17 mouse cellular contexts compared by ENCODE assay signal in genomic region chr14:12388192-12388795, GRCm38 (mm10). TPM values are rescaled to one million over a fixed set of nuclear protein-coding genes. Genes with fewer than 3 reads are reported as not detected.
A peak's percentile ranks its signal among the peaks of the same experiment; 100 is the strongest.
DNase-seq lines count a peak whose midpoint lies in the region; ATAC-seq and TF ChIP-seq lines count a peak whose summit lies in the region.
"Had no signal": no experiment of that assay in that cellular context is flagged by ENCODE, and none has a peak within 500 bp of the region (broad histone marks: within the 10 kb centered on the region; RNA-seq: fewer than 3 reads in every experiment).

No protein-coding gene starts in this region.

- TF ChIP-seq POLR2A in kidney, adult 2 months (IDR thresholded peaks at IDR 0.05; ENCODE audit: low read depth, low read length) = no peak

- peaks cover 90% of the 10 kb centered on the region for H3K27me3 ChIP-seq in forebrain, embryonic 10.5 days (ENCODE audit: poor library complexity, severe bottlenecking)
- peaks cover 5% of the 10 kb centered on the region; the same call in 1 of the 2 replicates for H3K27me3 ChIP-seq in hindbrain, postnatal 0 days (ENCODE audit: insufficient read depth, low read length)
- H3K27me3 ChIP-seq in midbrain, postnatal 0 days (ENCODE audit: insufficient read depth, low read length) = peaks cover 40% of the 10 kb centered on the region
- H3K27me3 ChIP-seq in kidney, adult 2 months (replicated peaks; ENCODE audit: control insufficient read depth, insufficient read depth, low read length) = no peaks in the 10 kb centered on the region
- peaks cover 13% of the 10 kb centered on the region for H3K27me3 ChIP-seq in heart, embryonic 12.5 days (replicated peaks)

- no peak overlapping the region for H3K9ac ChIP-seq in hindbrain, postnatal 0 days (replicated peaks; ENCODE audit: low read length)
- H3K9ac ChIP-seq in midbrain, postnatal 0 days (replicated peaks; ENCODE audit: low read length, poor library complexity, severe bottlenecking) = no peak overlapping the region
- H3K9ac ChIP-seq in heart, embryonic 12.5 days = no peak overlapping the region
- H3K9ac ChIP-seq: embryonic facial prominence, embryonic 13.5 days; liver, embryonic 14.5 days had no signal

- 0 out of 2 replicates have a peak, but pooled peaks have one; percentile 59 for ATAC-seq in hindbrain, postnatal 0 days
- ATAC-seq in midbrain, postnatal 0 days (ENCODE audit: low FRiP score) = 0 out of 2 replicates have a peak, but pooled peaks have one; percentile 52
- ATAC-seq in heart, embryonic 12.5 days (ENCODE audit: insufficient number of reproducible peaks, low FRiP score) = no peak
- ATAC-seq: intestine, postnatal 0 days had no signal

- H3K9me3 ChIP-seq in forebrain, embryonic 10.5 days = no peaks in the 10 kb centered on the region
- H3K9me3 ChIP-seq in hindbrain, postnatal 0 days (ENCODE audit: low read length) = no peaks in the 10 kb centered on the region
- H3K9me3 ChIP-seq in midbrain, postnatal 0 days (ENCODE audit: low read length) = no peaks in the 10 kb centered on the region
- no peaks in the 10 kb centered on the region for H3K9me3 ChIP-seq in heart, embryonic 12.5 days (replicated peaks)
- H3K9me3 ChIP-seq: embryonic facial prominence, embryonic 13.5 days had no signal

- WGBS in forebrain, embryonic 10.5 days = 12% methylated on average over 4 of the region's 4 CpGs
- 16% methylated on average over 4 of the region's 4 CpGs for WGBS in hindbrain, postnatal 0 days
- WGBS in midbrain, postnatal 0 days = 22% methylated on average over 4 of the region's 4 CpGs
- WGBS in kidney, adult 2 months = 38% methylated on average over 4 of the region's 4 CpGs
- 29% methylated on average over 4 of the region's 4 CpGs for WGBS in heart, embryonic 12.5 days

- H3K4me3 ChIP-seq in forebrain, embryonic 10.5 days = peak overlapping the region; percentile 27; the same call in 1 of the 2 replicates
- H3K4me3 ChIP-seq in hindbrain, postnatal 0 days (ENCODE audit: low read length) = no peak overlapping the region
- H3K4me3 ChIP-seq in midbrain, postnatal 0 days (ENCODE audit: low read depth, low read length) = no peak overlapping the region
- no peak overlapping the region for H3K4me3 ChIP-seq in kidney, adult 2 months (ENCODE audit: insufficient read depth, low read depth, low read length)
- no peak overlapping the region for H3K4me3 ChIP-seq in heart, embryonic 12.5 days
- H3K4me3 ChIP-seq: embryonic facial prominence, embryonic 13.5 days had no signal

- H3K4me1 ChIP-seq in forebrain, embryonic 10.5 days = peaks cover 70% of the 10 kb centered on the region
- H3K4me1 ChIP-seq in hindbrain, postnatal 0 days (ENCODE audit: insufficient read depth, low read length) = peaks cover 16% of the 10 kb centered on the region; the same call in 1 of the 2 replicates
- H3K4me1 ChIP-seq in midbrain, postnatal 0 days (ENCODE audit: insufficient read depth, low read length) = no peaks in the 10 kb centered on the region
- no peaks in the 10 kb centered on the region for H3K4me1 ChIP-seq in kidney, adult 2 months (ENCODE audit: control insufficient read depth, insufficient read depth, low read length)
- H3K4me1 ChIP-seq in heart, embryonic 12.5 days (replicated peaks) = peaks cover 4% of the 10 kb centered on the region

- TF ChIP-seq CTCF in hindbrain, postnatal 0 days (IDR thresholded peaks at IDR 0.05; ENCODE audit: low read depth) = no peak
- no peak for TF ChIP-seq CTCF in midbrain, postnatal 0 days (IDR thresholded peaks at IDR 0.05)
- TF ChIP-seq CTCF in kidney, adult 2 months (conservative IDR thresholded peaks at IDR 0.05; ENCODE audit: insufficient read depth, insufficient read length, low read depth, low read length) = no peak

- peak overlapping the region; percentile 77 for H3K27ac ChIP-seq in forebrain, embryonic 10.5 days
- peak overlapping the region; percentile 62; the same call in 1 of the 2 replicates for H3K27ac ChIP-seq in hindbrain, postnatal 0 days
- no peak overlapping the region for H3K27ac ChIP-seq in midbrain, postnatal 0 days (ENCODE audit: low read depth, low read length)
- no peak overlapping the region for H3K27ac ChIP-seq in kidney, adult 2 months (ENCODE audit: insufficient read depth, low read depth, low read length)
- no peak overlapping the region for H3K27ac ChIP-seq in heart, embryonic 12.5 days (ENCODE audit: poor library complexity, severe bottlenecking)
- H3K27ac ChIP-seq: embryonic facial prominence, embryonic 13.5 days; liver, embryonic 14.5 days; macrophage had no signal

- peak; percentile 21 to 45 for DNase-seq in cerebellum, postnatal 14 days
- DNase-seq in cerebellum, adult 9-10 months = no peak
- DNase-seq in forebrain, embryonic 10.5 days (ENCODE audit: extremely low spot score, low spot score) = peak; percentile 65
- peak; percentile 46 for DNase-seq in hindbrain, postnatal 0 days (ENCODE audit: low spot score)
- peak; percentile 44 for DNase-seq in midbrain, postnatal 0 days (ENCODE audit: low spot score)
- no peak for DNase-seq in testis, postnatal 10 days (ENCODE audit: low spot score)
- no peak for DNase-seq in kidney, adult 2 months
- DNase-seq: adrenal gland, postnatal 36 days; kidney, postnatal 4 days; right cerebral cortex, adult 18-20 months; thymus, adult 2 months had no signal

- no peaks in the 10 kb centered on the region for H3K36me3 ChIP-seq in forebrain, embryonic 10.5 days (replicated peaks)
- no peaks in the 10 kb centered on the region for H3K36me3 ChIP-seq in hindbrain, postnatal 0 days (ENCODE audit: insufficient read depth, low read length)
- no peaks in the 10 kb centered on the region for H3K36me3 ChIP-seq in midbrain, postnatal 0 days (ENCODE audit: insufficient read depth, low read length)
- no peaks in the 10 kb centered on the region for H3K36me3 ChIP-seq in kidney, adult 2 months (ENCODE audit: control insufficient read depth, insufficient read depth, low read length)
- no peaks in the 10 kb centered on the region for H3K36me3 ChIP-seq in heart, embryonic 12.5 days
- H3K36me3 ChIP-seq: embryonic facial prominence, embryonic 13.5 days had no signal

- H3K4me2 ChIP-seq in hindbrain, postnatal 0 days (ENCODE audit: low read depth, low read length) = peak overlapping the region; percentile 17; the same call in 1 of the 2 replicates
- H3K4me2 ChIP-seq in midbrain, postnatal 0 days (ENCODE audit: low read depth, low read length, poor library complexity, severe bottlenecking) = no peak overlapping the region
- H3K4me2 ChIP-seq in heart, embryonic 12.5 days = no peak overlapping the region
- H3K4me2 ChIP-seq: embryonic facial prominence, embryonic 13.5 days had no signal

RNA-seq across cellular contexts. Expression of gene Fezf2, which starts 40.3 kb away (rescaled TPM):
- 31.3 and 35.2 TPM in 2 replicates for polyA plus RNA-seq in forebrain, embryonic 10.5 days (2016; fragmentation: Nextera tagmentation; extraction: Ambion mirVana)
- total RNA-seq in hindbrain, postnatal 0 days (2014; rRNA removed) = 0.52 and 1.8 TPM in 2 replicates
- not detected in 2 replicates for polyA plus RNA-seq in hindbrain, postnatal 0 days (2015; fragmentation: Nextera tagmentation; extraction: Ambion mirVana)
- 0.19 and 0.93 TPM in 2 replicates for total RNA-seq in midbrain, postnatal 0 days (2014; rRNA removed)
- polyA plus RNA-seq in midbrain, postnatal 0 days (2015; fragmentation: Nextera tagmentation; extraction: Ambion mirVana) = 0.70 and 1.7 TPM in 2 replicates
- not detected in 2 replicates for polyA plus RNA-seq in kidney, adult 2 months (2012; rRNA removed)
- polyA plus RNA-seq in heart, embryonic 12.5 days (2016; fragmentation: Nextera tagmentation; extraction: Ambion mirVana) = 0.18 TPM in 1 of 2 replicates, not detected in the other
- total RNA-seq: adrenal gland, postnatal 36 days; granulocyte monocyte progenitor cell, adult 5-6 weeks had no signal
- polyA plus RNA-seq: intestine, postnatal 0 days; liver, embryonic 14.5 days; macrophage had no signal

Comparison
In these comparisons a context has a peak if more than half of its experiments do, and no peak if none do; other contexts are left out.
1. DNase-seq: peak in cerebellum, postnatal 14 days (2 of 2), forebrain, embryonic 10.5 days (single experiment), hindbrain, postnatal 0 days (single experiment) and midbrain, postnatal 0 days (single experiment); none in cerebellum, adult 9-10 months (single experiment), testis, postnatal 10 days (single experiment) and kidney, adult 2 months (single experiment).
2. H3K27ac ChIP-seq: peak in forebrain, embryonic 10.5 days (single experiment) and hindbrain, postnatal 0 days (single experiment); none in midbrain, postnatal 0 days (single experiment), kidney, adult 2 months (single experiment) and heart, embryonic 12.5 days (single experiment).
3. RNA of gene Fezf2, which starts 40.3 kb away (polyA plus RNA-seq): 31.3 to 35.2 TPM in forebrain, embryonic 10.5 days; 0.70 to 1.7 TPM in midbrain, postnatal 0 days, 0.18 TPM in heart, embryonic 12.5 days, not detected in hindbrain, postnatal 0 days and not detected in kidney, adult 2 months; every median in the first group is over 10 times any median in the second.